8 mouse cellular contexts compared by ENCODE assay signal in the genomic region with DNA sequence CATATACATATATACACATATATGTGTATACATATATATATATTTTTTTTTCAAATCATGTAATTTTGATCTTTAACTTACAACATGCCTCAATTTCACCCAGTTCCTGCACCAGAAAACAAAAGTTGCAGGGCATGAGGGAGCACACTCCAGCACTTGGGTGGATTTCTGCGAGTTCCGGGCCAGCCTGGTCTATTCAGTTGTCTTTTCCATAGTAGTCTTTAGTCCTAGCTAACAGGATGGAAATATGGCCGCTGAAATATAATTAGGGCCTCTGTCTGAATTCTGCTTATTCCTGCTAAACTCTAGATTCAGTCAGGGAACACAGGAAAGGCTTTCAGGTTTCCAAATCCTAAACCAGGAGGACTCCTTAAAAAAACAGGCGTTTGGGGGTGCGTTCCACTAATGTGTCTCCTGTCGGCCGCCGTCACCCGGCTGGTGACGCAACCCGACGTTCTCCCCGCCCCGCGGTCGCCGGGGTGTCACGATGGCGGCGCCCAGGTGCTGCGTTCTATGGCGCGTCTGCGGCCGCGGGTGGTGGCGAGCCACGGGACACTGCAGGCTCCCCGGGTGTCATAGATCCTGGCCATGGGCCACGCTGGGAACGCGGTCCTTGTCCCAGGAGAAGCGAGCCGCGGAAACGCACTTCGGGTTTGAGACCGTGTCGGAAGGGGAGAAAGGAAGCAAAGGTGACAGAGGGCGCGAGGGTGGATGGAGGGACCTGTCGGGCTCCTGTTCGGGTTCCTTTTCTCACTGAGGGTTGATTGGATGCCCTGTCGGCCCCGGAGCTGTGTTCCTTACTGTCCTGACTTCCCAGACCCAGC. TPM values are rescaled to one million over a fixed set of nuclear protein-coding genes. Genes with fewer than 3 reads are reported as not detected.
DNase-seq lines count a peak whose midpoint lies in the region; ATAC-seq and TF ChIP-seq lines count a peak whose summit lies in the region.

A gene (plus strand): TSS at position 441 of the 824 bp plus-strand sequence.

- H3K4me2 ChIP-seq in kidney, embryonic 14.5 days (replicated peaks; ENCODE audit: low read depth, low read length): peak within 1 kb of the TSS; percentile 82
- H3K4me2 ChIP-seq in limb, embryonic 14.5 days (replicated peaks; ENCODE audit: low read depth, low read length, severe bottlenecking): peak within 1 kb of the TSS; percentile 84
- H3K4me2 ChIP-seq in midbrain, embryonic 16.5 days (ENCODE audit: low read length): peak within 1 kb of the TSS; percentile 80

- WGBS in bone marrow, adult 2 months: 2% methylated on average over 45 of the region's 45 CpGs
- 4% methylated on average over 45 of the region's 45 CpGs for WGBS in kidney, embryonic 14.5 days
- 5% methylated on average over 33 of the region's 45 CpGs for WGBS in limb, embryonic 14.5 days
- WGBS in midbrain, embryonic 16.5 days: 4% methylated on average over 37 of the region's 45 CpGs

- peak within 1 kb of the TSS; percentile 77 for H3K9ac ChIP-seq in kidney, embryonic 14.5 days (ENCODE audit: low read depth, low read length)
- peak within 1 kb of the TSS; percentile 75 for H3K9ac ChIP-seq in limb, embryonic 14.5 days (ENCODE audit: low read depth, low read length, severe bottlenecking)
- peak within 1 kb of the TSS; percentile 88 for H3K9ac ChIP-seq in midbrain, embryonic 16.5 days (ENCODE audit: low read depth, low read length)

- peak; percentile 57; the same call in 1 of the 2 replicates for TF ChIP-seq POLR2A in bone marrow, adult 2 months (IDR thresholded peaks at IDR 0.05; ENCODE audit: borderline replicate concordance, control insufficient read depth, low read depth, low read length)
- peak; percentile 71 for TF ChIP-seq POLR2A in embryonic fibroblast, embryonic 13.5 days (IDR thresholded peaks at IDR 0.05; ENCODE audit: low read depth, low read length)
- TF ChIP-seq POLR2A in limb, embryonic 14.5 days (IDR thresholded peaks at IDR 0.05; ENCODE audit: borderline replicate concordance, extremely low read depth, insufficient read depth, insufficient read length): peak; percentile 70; the same call in 1 of the 2 replicates

- peak; percentile 68 for ATAC-seq in kidney, embryonic 14.5 days (ENCODE audit: low FRiP score, low TSS enrichment)
- peak; percentile 83; the same call in 1 of the 2 replicates for ATAC-seq in limb, embryonic 14.5 days (ENCODE audit: low FRiP score, low read depth)
- ATAC-seq in midbrain, embryonic 16.5 days: peak; percentile 91

- H3K4me3 ChIP-seq in bone marrow, adult 2 months (replicated peaks; ENCODE audit: control insufficient read depth, low read depth, low read length): peak within 1 kb of the TSS; percentile 99
- peak within 1 kb of the TSS; percentile 98 for H3K4me3 ChIP-seq in embryonic fibroblast, embryonic 13.5 days (ENCODE audit: insufficient read depth, low read length)
- peak within 1 kb of the TSS; percentile 97 for H3K4me3 ChIP-seq in kidney, embryonic 14.5 days (ENCODE audit: low read length)
- peak within 1 kb of the TSS; percentile 92 for H3K4me3 ChIP-seq in limb, embryonic 14.5 days (replicated peaks; ENCODE audit: low read length)
- peak within 1 kb of the TSS; percentile 75 for H3K4me3 ChIP-seq in midbrain, embryonic 16.5 days (ENCODE audit: low read depth, low read length)

- H3K9me3 ChIP-seq in kidney, embryonic 14.5 days (ENCODE audit: control insufficient read depth, low read length): no peaks in the 10 kb centered on the region
- no peaks in the 10 kb centered on the region for H3K9me3 ChIP-seq in limb, embryonic 14.5 days (ENCODE audit: control insufficient read depth, low read length)
- no peaks in the 10 kb centered on the region for H3K9me3 ChIP-seq in midbrain, embryonic 16.5 days (replicated peaks; ENCODE audit: control insufficient read depth, low read length, poor library complexity, severe bottlenecking)

- H3K27me3 ChIP-seq in kidney, embryonic 14.5 days (ENCODE audit: control insufficient read depth, insufficient read depth, low read length): no peaks in the 10 kb centered on the region
- no peaks in the 10 kb centered on the region for H3K27me3 ChIP-seq in limb, embryonic 14.5 days (ENCODE audit: control insufficient read depth, insufficient read depth, low read length)
- no peaks in the 10 kb centered on the region for H3K27me3 ChIP-seq in midbrain, embryonic 16.5 days (ENCODE audit: control insufficient read depth, insufficient read depth, low read depth, low read length)

- peaks cover 12% of the 10 kb centered on the region for H3K36me3 ChIP-seq in kidney, embryonic 14.5 days (ENCODE audit: control insufficient read depth, insufficient read depth, low read length)
- peaks cover 14% of the 10 kb centered on the region for H3K36me3 ChIP-seq in limb, embryonic 14.5 days (ENCODE audit: control insufficient read depth, insufficient read depth, low read length)
- H3K36me3 ChIP-seq in midbrain, embryonic 16.5 days (ENCODE audit: control insufficient read depth, insufficient read depth, low read length): peaks cover 4% of the 10 kb centered on the region; the same call in 1 of the 2 replicates

- TF ChIP-seq CTCF in bone marrow, adult 2 months (IDR thresholded peaks at IDR 0.05; ENCODE audit: control insufficient read depth, insufficient read depth, low read length): no peak
- TF ChIP-seq CTCF in embryonic fibroblast, embryonic 13.5 days (IDR thresholded peaks at IDR 0.05; ENCODE audit: borderline replicate concordance, insufficient read depth, low read length): no peak

- peak within 1 kb of the TSS; percentile 21; the same call in 1 of the 2 replicates for H3K27ac ChIP-seq in bone marrow, adult 2 months (ENCODE audit: control insufficient read depth, insufficient read depth, low read depth, low read length, poor library complexity)
- H3K27ac ChIP-seq in embryonic fibroblast, embryonic 13.5 days (ENCODE audit: insufficient read depth, low read length): no peak within 1 kb of the TSS
- peak within 1 kb of the TSS; percentile 59; the same call in 1 of the 2 replicates for H3K27ac ChIP-seq in kidney, embryonic 14.5 days (ENCODE audit: low read depth, low read length)
- H3K27ac ChIP-seq in limb, embryonic 14.5 days (replicated peaks; ENCODE audit: low read depth, low read length): no peak within 1 kb of the TSS
- peak within 1 kb of the TSS; percentile 62 for H3K27ac ChIP-seq in midbrain, embryonic 16.5 days (ENCODE audit: low read length)

- DNase-seq in 3T3-L1 (ENCODE audit: low read depth, low spot score): peak; percentile 81
- peak; percentile 78 to 84 for DNase-seq in heart, adult 9 months (ENCODE audit: low spot score in 2 of 2)
- DNase-seq in limb, embryonic 14.5 days (ENCODE audit: low spot score): peak; percentile 82
- peak; percentile 79 to 88 for DNase-seq in spleen, postnatal 14 days (ENCODE audit: low spot score in 2 of 2)

- H3K4me1 ChIP-seq in bone marrow, adult 2 months (ENCODE audit: control insufficient read depth, insufficient read depth, low read length): peaks cover 6% of the 10 kb centered on the region; the same call in 1 of the 2 replicates
- no peaks in the 10 kb centered on the region; the same call in 1 of the 2 replicates for H3K4me1 ChIP-seq in embryonic fibroblast, embryonic 13.5 days (ENCODE audit: control insufficient read depth, insufficient read depth, low read length)
- peaks cover 5% of the 10 kb centered on the region for H3K4me1 ChIP-seq in kidney, embryonic 14.5 days (ENCODE audit: control insufficient read depth, insufficient read depth, low read length)
- peaks cover 5% of the 10 kb centered on the region; the same call in 1 of the 2 replicates for H3K4me1 ChIP-seq in limb, embryonic 14.5 days (ENCODE audit: control insufficient read depth, insufficient read depth, low read length)
- peaks cover 4% of the 10 kb centered on the region for H3K4me1 ChIP-seq in midbrain, embryonic 16.5 days (ENCODE audit: control insufficient read depth, insufficient read depth, low read length)

RNA-seq across cellular contexts. Expression of the gene that starts here (rescaled TPM):
- polyA plus RNA-seq in bone marrow, adult 2 months (2011; ENCODE audit: insufficient read depth, insufficient read length, low replicate concordance, missing spikeins): 24.4 and 32.9 TPM in 2 replicates
- 15.8 and 17.5 TPM in 2 replicates for polyA plus RNA-seq in embryonic fibroblast, embryonic 13.5 days (2011; ENCODE audit: insufficient read length, low read depth, missing spikeins)
- 39.7 and 58.8 TPM in 2 replicates for polyA plus RNA-seq in kidney, embryonic 14.5 days (2014; fragmentation: Nextera tagmentation; extraction: Ambion mirVana)
- 11.5 and 13.7 TPM in 2 replicates for polyA plus RNA-seq in limb, embryonic 14.5 days (2012; rRNA removed)
- polyA plus RNA-seq in limb, embryonic 14.5 days (2014; fragmentation: Nextera tagmentation; extraction: Ambion mirVana): 38.5 and 39.9 TPM in 2 replicates
- polyA plus RNA-seq in midbrain, embryonic 16.5 days (2015; fragmentation: Nextera tagmentation; extraction: Ambion mirVana): 52.8 and 56.1 TPM in 2 replicates

Comparison
In these comparisons a context has a peak if more than half of its experiments do, and no peak if none do; other contexts are left out.
1. H3K27ac ChIP-seq: peak in bone marrow, adult 2 months (single experiment), kidney, embryonic 14.5 days (single experiment) and midbrain, embryonic 16.5 days (single experiment); none in embryonic fibroblast, embryonic 13.5 days (single experiment) and limb, embryonic 14.5 days (single experiment).
2. Peak in every context shown above with its lines, with median percentiles within 50 percentile points of each other: DNase-seq, H3K4me3 ChIP-seq, POLR2A ChIP-seq, ATAC-seq, H3K4me2 ChIP-seq and H3K9ac ChIP-seq.